In genomic region chr6:6861086-6861797, GRCm38 (mm10) we compare ENCODE assay signal across 13 mouse cellular contexts. TPM values are rescaled to one million over a fixed set of nuclear protein-coding genes. Genes with fewer than 3 reads are reported as not detected.
DNase-seq lines count a peak whose midpoint lies in the region; ATAC-seq and TF ChIP-seq lines count a peak whose summit lies in the region.
"Had no signal": no experiment of that assay in that cellular context is flagged by ENCODE, and none has a peak within 500 bp of the region (broad histone marks: within the 10 kb centered on the region; RNA-seq: fewer than 3 reads in every experiment).

No protein-coding gene starts in this region.

- no peak for TF ChIP-seq CTCF in liver, postnatal 0 days (IDR thresholded peaks at IDR 0.05; ENCODE audit: low read depth)

- no peak overlapping the region for H3K27ac ChIP-seq in liver, postnatal 0 days (ENCODE audit: low read depth)
- peak overlapping the region; percentile 94 for H3K27ac ChIP-seq in forebrain, embryonic 13.5 days
- H3K27ac ChIP-seq in midbrain, embryonic 13.5 days: peak overlapping the region; percentile 79
- H3K27ac ChIP-seq: stomach, embryonic 15.5 days had no signal

- WGBS in liver, postnatal 0 days (ENCODE audit: insufficient replicate concordance): 3% methylated on average over 21 of the region's 21 CpGs
- WGBS in forebrain, embryonic 13.5 days: under 1% methylated on average over 21 of the region's 21 CpGs
- under 1% methylated on average over 21 of the region's 21 CpGs for WGBS in midbrain, embryonic 13.5 days

- no peak for ATAC-seq in liver, postnatal 0 days
- peak; percentile 36; the same call in 1 of the 2 replicates for ATAC-seq in forebrain, embryonic 13.5 days
- ATAC-seq in midbrain, embryonic 13.5 days: no peak

- H3K36me3 ChIP-seq in liver, postnatal 0 days (replicated peaks; ENCODE audit: insufficient read depth, low read length): no peaks in the 10 kb centered on the region
- H3K36me3 ChIP-seq in forebrain, embryonic 13.5 days (ENCODE audit: poor library complexity, severe bottlenecking): no peaks in the 10 kb centered on the region
- H3K36me3 ChIP-seq in midbrain, embryonic 13.5 days: no peaks in the 10 kb centered on the region
- H3K36me3 ChIP-seq: stomach, embryonic 15.5 days had no signal

- peaks cover 97% of the 10 kb centered on the region for H3K27me3 ChIP-seq in liver, postnatal 0 days (ENCODE audit: insufficient read depth, low read length)
- peaks cover 92% of the 10 kb centered on the region for H3K27me3 ChIP-seq in forebrain, embryonic 13.5 days
- H3K27me3 ChIP-seq in midbrain, embryonic 13.5 days: peaks cover 94% of the 10 kb centered on the region

- DNase-seq in heart, adult 11 months: peak; percentile 83
- no peak for DNase-seq in heart, postnatal 14 days
- no peak for DNase-seq in liver, postnatal 0 days
- DNase-seq in liver: no peak
- no peak for DNase-seq in adrenal gland, postnatal 10 days
- DNase-seq in cerebellum, postnatal 36 days: no peak
- DNase-seq: cerebellum, adult 8-10 months; gastrocnemius, postnatal 36 days; layer of hippocampus, postnatal 36 days had no signal

- TF ChIP-seq EP300 in liver, postnatal 0 days (IDR thresholded peaks at IDR 0.05; ENCODE audit: low read depth): no peak

- H3K9me3 ChIP-seq in liver, postnatal 0 days (ENCODE audit: low read length): no peaks in the 10 kb centered on the region
- H3K9me3 ChIP-seq in forebrain, embryonic 13.5 days (replicated peaks): no peaks in the 10 kb centered on the region
- no peaks in the 10 kb centered on the region for H3K9me3 ChIP-seq in midbrain, embryonic 13.5 days
- H3K9me3 ChIP-seq: stomach, embryonic 15.5 days had no signal

- H3K9ac ChIP-seq in liver, postnatal 0 days (replicated peaks): no peak overlapping the region
- H3K9ac ChIP-seq in forebrain, embryonic 13.5 days: peak overlapping the region; percentile 70
- peak overlapping the region; percentile 49 for H3K9ac ChIP-seq in midbrain, embryonic 13.5 days (replicated peaks)
- H3K9ac ChIP-seq: stomach, embryonic 15.5 days had no signal

- peak overlapping the region; percentile 8; the same call in 1 of the 2 replicates for H3K4me3 ChIP-seq in liver, postnatal 0 days (ENCODE audit: low read depth, low read length)
- peak overlapping the region; percentile 43 for H3K4me3 ChIP-seq in forebrain, embryonic 13.5 days
- peak overlapping the region; percentile 30 for H3K4me3 ChIP-seq in midbrain, embryonic 13.5 days (replicated peaks)
- H3K4me3 ChIP-seq: stomach, embryonic 15.5 days had no signal

- intact Hi-C loops in heart, postnatal 14 days (cut with DNase I): loop anchor here (10.0 kb wide), 2 partner anchors 396 to 566 kb away; no protein-coding TSS in a partner anchor

- H3K4me1 ChIP-seq in liver, postnatal 0 days (ENCODE audit: insufficient read depth): peaks cover 12% of the 10 kb centered on the region
- H3K4me1 ChIP-seq in forebrain, embryonic 13.5 days: peaks cover 31% of the 10 kb centered on the region
- peaks cover 29% of the 10 kb centered on the region for H3K4me1 ChIP-seq in midbrain, embryonic 13.5 days (replicated peaks)

- H3K4me2 ChIP-seq in liver, postnatal 0 days (ENCODE audit: low read depth, low read length): peak overlapping the region; percentile 32; the same call in 1 of the 2 replicates
- peak overlapping the region; percentile 47 for H3K4me2 ChIP-seq in forebrain, embryonic 13.5 days
- peak overlapping the region; percentile 34 for H3K4me2 ChIP-seq in midbrain, embryonic 13.5 days (replicated peaks)
- H3K4me2 ChIP-seq: stomach, embryonic 15.5 days had no signal

RNA-seq across cellular contexts. Expression of gene Dlx6, which starts 1.9 kb away (rescaled TPM):
- not detected for total RNA-seq in heart, postnatal 14 days (2021)
- not detected in 2 replicates for polyA plus RNA-seq in liver, postnatal 0 days (2015; fragmentation: Nextera tagmentation; extraction: Ambion mirVana)
- polyA plus RNA-seq in forebrain, embryonic 13.5 days (2015; fragmentation: Nextera tagmentation; extraction: Ambion mirVana): 15.5 and 16.2 TPM in 2 replicates
- 3.1 and 4.4 TPM in 2 replicates for polyA plus RNA-seq in midbrain, embryonic 13.5 days (2015; fragmentation: Nextera tagmentation; extraction: Ambion mirVana)
- total RNA-seq in adrenal gland, postnatal 10 days (2021): under 1 TPM in 1 of 2 experiments, not detected in 1; 0.57 TPM
- total RNA-seq: gastrocnemius, postnatal 36 days had no signal
- polyA plus RNA-seq: lung, embryonic 16.5 days had no signal

RNA-seq across cellular contexts. Expression of gene Dlx5, which starts 20.6 kb away (rescaled TPM):
- under 1 TPM in 1 of 2 experiments, not detected in 1; 0.41 TPM for total RNA-seq in heart, postnatal 14 days (2021)
- not detected in 2 replicates for polyA plus RNA-seq in liver, postnatal 0 days (2015; fragmentation: Nextera tagmentation; extraction: Ambion mirVana)
- polyA plus RNA-seq in forebrain, embryonic 13.5 days (2015; fragmentation: Nextera tagmentation; extraction: Ambion mirVana): 84.5 and 91.5 TPM in 2 replicates
- 22.4 and 22.9 TPM in 2 replicates for polyA plus RNA-seq in midbrain, embryonic 13.5 days (2015; fragmentation: Nextera tagmentation; extraction: Ambion mirVana)
- total RNA-seq in adrenal gland, postnatal 10 days (2021): 1 to 10 TPM in 1 of 2 experiments, under 1 TPM in 1; 0.76 to 1.2 TPM
- total RNA-seq: gastrocnemius, postnatal 36 days had no signal

Comparison
In these comparisons a context has a peak if more than half of its experiments do, and no peak if none do; other contexts are left out.
1. RNA of gene Dlx5, which starts 20.6 kb away (polyA plus RNA-seq): 84.5 to 91.5 TPM in forebrain, embryonic 13.5 days and 22.4 to 22.9 TPM in midbrain, embryonic 13.5 days; not detected in liver, postnatal 0 days; every median in the first group is over 10 times any median in the second.
2. Peak in every context shown above with its lines, with median percentiles within 50 percentile points of each other: H3K4me2 ChIP-seq and H3K4me3 ChIP-seq.